Mouse (Mus musculus): ENCODE data around the gene 4930564D02Rik. TPM values are rescaled to one million over a fixed set of nuclear protein-coding genes. Genes with fewer than 3 reads are reported as not detected.

Gene 4930564D02Rik
- polyA plus RNA-seq (2017; shearing (Covaris generic)), result not detected

DNA sequence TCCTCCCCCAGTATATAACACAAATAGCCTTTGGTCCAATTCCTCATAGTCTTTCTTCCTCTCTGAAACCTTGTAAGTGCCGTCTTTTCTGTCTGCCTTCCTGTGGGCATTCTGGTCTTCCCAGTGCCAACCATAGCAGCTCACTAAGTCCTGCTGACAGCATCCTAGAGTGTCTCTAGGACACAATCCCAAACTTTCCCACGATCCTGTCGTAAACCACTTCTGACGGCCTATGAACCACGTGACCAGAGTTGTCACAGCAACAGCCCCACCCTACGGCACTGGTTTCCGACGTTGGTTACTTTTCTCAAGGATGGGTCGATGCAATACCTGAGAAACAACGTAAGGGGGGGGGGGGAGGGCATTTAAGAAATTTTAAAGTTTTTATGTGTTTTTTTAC lies at the start of gene 4930564D02Rik:
TSS of gene 4930564D02Rik (plus strand) at position 301 of the 400 bp plus-strand sequence.

DNA sequence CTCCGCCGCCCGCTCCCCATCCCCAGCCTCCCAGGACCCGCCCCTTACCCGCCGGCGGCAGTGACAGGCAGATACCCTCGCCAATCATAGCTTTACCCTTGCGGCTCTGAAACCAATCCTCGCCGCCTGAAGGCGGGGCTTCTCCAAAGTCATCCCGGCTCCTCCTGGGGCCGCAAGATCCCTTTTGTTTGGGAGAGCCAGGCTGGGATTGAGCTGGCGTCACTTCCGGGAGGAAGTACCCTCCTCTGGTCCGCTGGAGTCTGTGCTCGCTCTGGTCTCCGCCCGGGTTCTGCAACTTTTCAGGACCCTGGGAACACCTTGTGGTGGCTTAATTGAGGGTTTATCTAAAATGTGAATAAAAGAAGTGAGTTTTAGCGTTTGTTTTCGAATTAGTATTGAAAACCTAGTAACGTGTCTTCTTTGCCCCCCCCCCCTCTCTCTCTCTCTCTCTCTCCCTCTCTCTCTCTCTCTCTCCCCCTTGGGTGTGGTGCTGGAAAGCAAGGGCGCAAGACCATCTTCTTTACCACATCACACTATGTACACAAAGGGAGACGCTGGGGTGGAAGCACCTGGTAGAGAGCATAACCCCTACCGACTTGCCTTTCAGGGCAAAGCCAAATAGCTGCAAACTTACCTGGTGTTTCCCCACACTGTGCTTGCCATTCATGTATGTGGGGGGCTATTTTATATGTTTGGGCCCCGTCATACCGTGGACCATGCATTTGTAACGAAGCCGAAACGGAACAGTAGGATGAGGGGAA lies 13.5 kb upstream of the 4930564D02Rik start, which contains the start of gene Cttnbp2nl:
TSS of gene Cttnbp2nl (minus strand) at position 210 of the 761 bp plus-strand sequence.

Other genes with a start within 250 kb of the 4930564D02Rik start
- 16.1 TPM for gene Mov10, start 248.3 kb upstream of the 4930564D02Rik start, polyA plus RNA-seq (2017; shearing (Covaris generic))
- 46.2 TPM for gene St7l, start 202.8 kb upstream of the 4930564D02Rik start, polyA plus RNA-seq (2017; shearing (Covaris generic))
- 363 TPM for gene Capza1, start 202.3 kb upstream of the 4930564D02Rik start, polyA plus RNA-seq (2017; shearing (Covaris generic))
- not detected for gene Wnt2b, start 104.9 kb upstream of the 4930564D02Rik start, polyA plus RNA-seq (2017; shearing (Covaris generic))
- gene Cttnbp2nl, start 13.7 kb upstream of the 4930564D02Rik start, polyA plus RNA-seq (2017; shearing (Covaris generic)), result not detected

Data from naive thymus-derived CD4-positive, alpha-beta T cell, adult 5 months (primary cell).